Mouse (Mus musculus) midbrain, embryonic 10.5 days (tissue): ENCODE data around the gene Grifin. TPM values are rescaled to one million over a fixed set of nuclear protein-coding genes. Genes with fewer than 3 reads are reported as not detected.

ENCODE experiments used
- DNase-seq: peaks from one replicate; pipeline ENCODE4 v3.0.0-alpha.2; 2017; ENCODE audit warnings: low spot score
- H3K27ac ChIP-seq: fragments of 300-500 bp; sonication (generic); replicated peaks from 2 replicates; pipeline ENCODE4 v1.5.1; 2016; ENCODE audit warnings: mild to moderate bottlenecking
- H3K27me3 ChIP-seq: fragments of 300-500 bp; sonication (generic); 2 replicates; pipeline ENCODE4 v1.6.1; 2016; ENCODE audit warnings: low read depth, mild to moderate bottlenecking; ENCODE audit not compliant: poor library complexity, severe bottlenecking
- H3K36me3 ChIP-seq: fragments of 300-500 bp; sonication (generic); 2 replicates; pipeline ENCODE4 v1.6.1; 2016; ENCODE audit warnings: mild to moderate bottlenecking, moderate library complexity
- H3K4me1 ChIP-seq: fragments of 300-500 bp; sonication (generic); 2 replicates; pipeline ENCODE4 v1.6.1; 2016
- H3K4me3 ChIP-seq: fragments of 300-500 bp; sonication (generic); 2 replicates; pipeline ENCODE4 v1.5.1; 2016; ENCODE audit warnings: mild to moderate bottlenecking, moderate library complexity
- H3K9me3 ChIP-seq: fragments of 300-500 bp; sonication (generic); replicated peaks from 2 replicates; pipeline ENCODE4 v1.6.1; 2016; ENCODE audit warnings: mild to moderate bottlenecking
- WGBS: fragments of 180-500 bp; shearing (Covaris S2); methylation state at CpG from one replicate; pipeline ENCODE4 v1.1.7; 2016; 5-methylcytosine and 5-hydroxymethylcytosine counted together
- polyA plus RNA-seq: library from polyadenylated mRNA; unstranded; fragments of >200 nt; fragmentation: Nextera tagmentation; extraction: Ambion mirVana; gene quantifications from 2 replicates; pipeline ENCODE4 v1.2.1, GENCODE M21; 2016

Grifin gene
- 0.62 and 0.63 TPM in 2 replicates for polyA plus RNA-seq

DNA sequence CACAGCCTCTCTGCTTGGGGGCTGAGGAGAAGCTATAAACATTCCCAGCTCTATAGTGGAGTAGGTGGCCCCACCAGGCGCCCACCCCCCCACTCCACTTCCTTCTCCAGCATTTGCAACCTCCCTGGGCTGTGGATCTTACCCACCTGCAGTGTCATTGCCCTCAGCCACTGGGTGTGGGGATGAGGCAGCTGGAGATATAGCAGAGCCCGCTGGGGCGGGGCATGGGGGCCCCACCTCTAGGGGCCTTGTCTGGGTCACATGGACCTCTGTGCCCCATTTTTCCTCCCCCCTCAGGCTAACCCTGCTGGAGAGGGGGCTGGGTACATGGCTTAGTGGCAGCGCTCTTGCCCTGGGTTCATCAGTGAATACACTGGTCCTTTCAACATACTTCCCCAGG, at the start of gene Grifin:
TSS of gene Grifin (minus strand) at position 176 of the 400 bp plus-strand sequence.
- Histone ChIP-seq H3K27me3 (peaks cover 12% of the 10 kb centered on the region), H3K36me3 (no peaks in the 10 kb centered on the region), H3K9me3 (no peaks in the 10 kb centered on the region), H3K4me3 (peak within 1 kb of the TSS; percentile 27), H3K4me1 (peaks cover 69% of the 10 kb centered on the region), H3K27ac (peak within 1 kb of the TSS; percentile 88)
- 77% methylated on average over 4 of the region's 4 CpGs for WGBS
- no peak for DNase-seq

- H3K27me3 ChIP-seq: peaks cover 31% of the 10 kb centered on the region
- no peak for DNase-seq
- peak overlapping the region; percentile 30 for H3K27ac ChIP-seq
- peaks cover 79% of the 10 kb centered on the region for H3K36me3 ChIP-seq
- no peaks in the 10 kb centered on the region for H3K9me3 ChIP-seq
- no peak overlapping the region for H3K4me3 ChIP-seq
- peaks cover 68% of the 10 kb centered on the region for H3K4me1 ChIP-seq
- WGBS: 97% methylated on average over 10 of the region's 10 CpGs
Measured at GRCm38 (mm10) chr5:140614141-140614540, 49.3 kb upstream of the Grifin start.

DNA sequence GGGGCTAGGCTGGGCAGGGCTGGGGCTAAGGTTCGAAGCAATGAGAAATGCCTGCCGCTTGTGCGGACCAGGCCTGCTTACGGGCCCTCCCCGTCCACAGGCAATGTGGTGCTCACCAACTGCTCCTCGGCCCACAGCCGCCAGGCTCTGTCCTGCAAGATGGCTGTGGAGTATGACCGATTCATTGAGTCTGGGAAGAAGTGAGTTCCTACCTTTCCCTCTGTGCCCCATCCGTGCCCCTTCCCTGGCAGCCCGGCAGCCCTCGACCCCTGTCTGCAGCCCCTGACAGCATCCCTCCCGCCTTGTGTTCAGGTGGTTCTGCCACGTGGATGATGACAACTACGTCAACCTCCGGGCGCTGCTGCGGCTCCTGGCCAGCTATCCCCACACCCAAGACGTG, 47.3 kb upstream of the Grifin start:
- H3K27me3 ChIP-seq: peaks cover 45% of the 10 kb centered on the region
- H3K4me1 ChIP-seq: peaks cover 83% of the 10 kb centered on the region
- 31% methylated on average over 18 of the region's 18 CpGs for WGBS
- no peak for DNase-seq
- H3K36me3 ChIP-seq: peaks cover 68% of the 10 kb centered on the region
- H3K4me3 ChIP-seq: peak overlapping the region; percentile 92
- H3K9me3 ChIP-seq: no peaks in the 10 kb centered on the region
- peak overlapping the region; percentile 98 for H3K27ac ChIP-seq

DNA sequence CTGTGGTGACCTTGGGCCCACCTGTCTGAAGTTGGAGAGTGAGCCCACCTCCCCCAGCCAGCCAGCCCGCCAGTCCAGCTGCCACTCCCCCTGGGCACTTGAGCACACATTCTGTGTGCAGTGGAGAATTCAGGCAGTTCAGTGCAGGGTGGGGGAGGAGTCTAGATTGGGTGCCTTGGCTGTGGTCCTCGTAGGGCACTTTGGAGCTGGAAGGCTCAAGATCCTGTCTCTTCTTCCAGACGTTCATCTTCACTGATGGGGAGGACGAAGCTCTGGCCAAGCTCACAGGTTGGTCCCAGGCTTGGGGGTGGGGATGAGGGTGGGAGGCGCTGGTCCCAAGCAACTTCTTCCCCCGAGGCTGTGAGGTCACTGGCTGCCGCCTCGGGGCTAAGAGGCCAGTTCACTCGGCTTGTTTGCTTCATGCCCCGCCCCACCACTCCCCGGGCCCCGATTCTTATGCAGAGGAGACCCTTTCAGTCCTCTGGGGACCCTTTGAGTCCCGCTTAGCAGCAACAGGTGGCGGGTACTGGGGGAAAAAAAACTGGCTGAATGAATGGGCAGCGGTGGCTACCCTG, 46.8 kb upstream of the Grifin start:
- WGBS: 8% methylated on average over 15 of the region's 15 CpGs
- peaks cover 63% of the 10 kb centered on the region for H3K36me3 ChIP-seq
- peaks cover 85% of the 10 kb centered on the region for H3K4me1 ChIP-seq
- no peaks in the 10 kb centered on the region for H3K9me3 ChIP-seq
- peaks cover 50% of the 10 kb centered on the region for H3K27me3 ChIP-seq
- DNase-seq: peak; percentile 88
- H3K4me3 ChIP-seq: peak overlapping the region; percentile 92
- peak overlapping the region; percentile 98 for H3K27ac ChIP-seq

- DNase-seq: peak; percentile 93
- H3K9me3 ChIP-seq: no peaks in the 10 kb centered on the region
- peaks cover 57% of the 10 kb centered on the region for H3K36me3 ChIP-seq
- peak overlapping the region; percentile 98 for H3K27ac ChIP-seq
- peak overlapping the region; percentile 92 for H3K4me3 ChIP-seq
- 3% methylated on average over 21 of the region's 21 CpGs for WGBS
- peaks cover 85% of the 10 kb centered on the region for H3K4me1 ChIP-seq
- H3K27me3 ChIP-seq: peaks cover 55% of the 10 kb centered on the region
Measured at GRCm38 (mm10) chr5:140611021-140611583, 46.2 kb upstream of the Grifin start.

DNA sequence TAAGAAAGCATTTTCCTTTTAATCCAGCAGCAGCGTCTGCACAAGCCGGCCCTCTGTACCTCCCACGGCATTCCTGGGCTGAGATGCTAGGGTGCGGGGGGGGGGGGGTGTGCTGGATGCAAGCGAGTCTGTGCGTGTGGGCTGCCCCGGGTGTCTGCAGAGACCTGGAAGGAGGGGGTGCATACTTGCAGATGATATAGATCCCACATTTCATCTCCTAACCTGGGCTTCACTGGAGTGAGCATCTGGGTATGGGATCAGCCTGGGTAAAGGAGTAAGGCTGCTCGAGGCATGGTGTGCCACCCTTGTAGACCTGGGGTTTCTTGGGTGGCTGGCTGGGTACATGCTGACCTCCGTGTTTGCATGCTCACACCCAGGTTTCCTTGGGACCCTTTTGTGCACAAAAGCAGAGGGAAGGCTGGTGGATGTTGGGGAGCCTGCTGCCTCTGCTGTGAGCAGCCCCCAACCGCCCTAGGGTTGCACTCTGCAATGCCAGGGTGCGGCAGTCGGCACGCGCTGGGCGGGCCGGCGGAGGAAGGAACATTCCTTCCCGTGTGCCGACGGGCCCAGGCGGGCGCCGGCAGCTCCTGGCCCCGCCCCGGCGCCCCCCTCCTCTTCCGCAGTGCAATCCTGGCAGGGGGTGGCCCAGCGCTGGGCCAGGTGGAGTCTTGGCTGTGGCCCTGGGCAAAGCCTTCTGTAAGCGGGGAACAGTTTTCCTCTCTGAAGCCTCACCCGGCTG, 45.6 kb upstream of the Grifin start:
- Histone ChIP-seq H3K36me3 (peaks cover 52% of the 10 kb centered on the region), H3K4me3 (peak overlapping the region; percentile 92)

GRCm38 (mm10) chr5:140609511-140610272, 44.8 kb upstream of the Grifin start:
- Histone ChIP-seq H3K27ac (peak overlapping the region; percentile 98), H3K4me3 (peak overlapping the region; percentile 92), H3K9me3 (no peaks in the 10 kb centered on the region), H3K4me1 (peaks cover 92% of the 10 kb centered on the region), H3K36me3 (peaks cover 44% of the 10 kb centered on the region), H3K27me3 (peaks cover 70% of the 10 kb centered on the region)
- peak; percentile 59 for DNase-seq
- 8% methylated on average over 13 of the region's 13 CpGs for WGBS

More for the DNA sequence above, 45.6 kb upstream of the Grifin start:
- WGBS: under 1% methylated on average over 30 of the region's 30 CpGs
- peaks cover 62% of the 10 kb centered on the region for H3K27me3 ChIP-seq
- peak overlapping the region; percentile 98 for H3K27ac ChIP-seq
- peak; percentile 56 for DNase-seq
- H3K9me3 ChIP-seq: no peaks in the 10 kb centered on the region
- peaks cover 91% of the 10 kb centered on the region for H3K4me1 ChIP-seq

DNA sequence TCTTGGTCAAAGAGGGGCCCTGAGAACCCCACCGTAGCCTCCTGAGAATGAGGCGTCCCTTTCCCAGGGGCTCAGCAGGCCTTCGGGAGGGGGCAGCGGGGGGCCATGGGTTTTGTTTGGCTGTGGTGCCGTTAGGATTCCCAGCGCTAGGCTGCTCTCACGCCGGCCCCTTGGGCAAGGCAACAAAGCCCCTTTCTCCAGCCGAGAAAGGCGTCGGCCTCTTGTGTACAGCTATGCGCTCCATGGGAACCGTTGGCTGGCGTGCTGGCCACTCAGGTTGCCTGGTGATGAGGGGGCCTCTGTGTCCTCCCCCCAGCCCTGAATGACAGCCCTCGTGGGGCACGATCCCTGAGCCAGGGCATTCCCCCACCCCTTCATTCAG, 43.8 kb upstream of the Grifin start:
- Histone ChIP-seq H3K27ac (peak overlapping the region; percentile 98), H3K27me3 (peaks cover 75% of the 10 kb centered on the region), H3K9me3 (no peaks in the 10 kb centered on the region), H3K36me3 (peaks cover 34% of the 10 kb centered on the region), H3K4me3 (peak overlapping the region; percentile 92), H3K4me1 (peaks cover 88% of the 10 kb centered on the region)
- DNase-seq: peak; percentile 81
- WGBS: under 1% methylated on average over 16 of the region's 16 CpGs

GRCm38 (mm10) chr5:140607836-140608633, 43.2 kb upstream of the Grifin start:
- no peak for DNase-seq
- Histone ChIP-seq H3K36me3 (peaks cover 28% of the 10 kb centered on the region), H3K27me3 (peaks cover 73% of the 10 kb centered on the region), H3K27ac (peak overlapping the region; percentile 98), H3K4me3 (peak overlapping the region; percentile 92), H3K9me3 (no peaks in the 10 kb centered on the region), H3K4me1 (peaks cover 83% of the 10 kb centered on the region)
- WGBS: under 1% methylated on average over 17 of the region's 17 CpGs

DNA sequence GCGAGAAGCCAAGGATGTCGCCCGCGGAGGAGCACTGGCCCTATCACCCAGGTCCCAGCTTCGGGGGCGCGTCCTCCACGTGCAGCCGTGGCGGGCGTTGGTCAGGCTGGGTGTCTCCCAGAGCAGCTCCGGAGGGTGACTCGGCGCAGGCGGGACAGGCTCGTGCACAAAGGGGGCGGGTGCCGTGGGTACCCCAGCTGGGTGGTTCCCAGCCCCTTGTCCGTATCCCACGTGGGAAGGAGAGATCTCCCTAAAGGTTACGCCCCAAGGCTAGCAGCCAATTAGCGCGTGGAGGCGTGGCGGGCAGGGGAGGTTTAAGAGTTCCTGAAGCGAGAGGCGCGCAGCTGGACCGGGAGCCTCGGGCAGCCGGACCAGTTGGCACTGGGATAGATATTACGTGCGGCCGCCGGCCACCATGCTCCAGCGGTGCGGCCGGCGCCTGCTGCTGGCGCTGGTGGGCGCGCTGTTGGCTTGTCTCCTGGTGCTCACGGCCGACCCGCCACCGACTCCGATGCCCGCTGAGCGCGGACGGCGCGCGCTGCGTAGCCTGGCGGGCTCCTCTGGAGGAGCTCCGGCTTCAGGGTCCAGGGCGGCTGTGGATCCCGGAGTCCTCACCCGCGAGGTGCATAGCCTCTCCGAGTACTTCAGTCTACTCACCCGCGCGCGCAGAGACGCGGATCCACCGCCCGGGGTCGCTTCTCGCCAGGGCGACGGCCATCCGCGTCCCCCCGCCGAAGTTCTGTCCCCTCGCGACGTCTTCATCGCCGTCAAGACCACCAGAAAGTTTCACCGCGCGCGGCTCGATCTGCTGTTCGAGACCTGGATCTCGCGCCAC, 42.3 kb upstream of the Grifin start, which contains the start of gene Lfng:
TSS of gene Lfng (plus strand) at position 320 of the 835 bp plus-strand sequence.
- under 1% methylated on average over 91 of the region's 91 CpGs for WGBS
- H3K4me3 ChIP-seq: peak within 1 kb of the TSS; percentile 92
- peaks cover 81% of the 10 kb centered on the region for H3K4me1 ChIP-seq
- peaks cover 20% of the 10 kb centered on the region for H3K36me3 ChIP-seq
- peaks cover 65% of the 10 kb centered on the region for H3K27me3 ChIP-seq
- DNase-seq: peak; percentile 98
- H3K9me3 ChIP-seq: no peaks in the 10 kb centered on the region
- peak within 1 kb of the TSS; percentile 98 for H3K27ac ChIP-seq

GRCm38 (mm10) chr5:140606386-140606785, 41.5 kb upstream of the Grifin start:
- peak overlapping the region; percentile 92 for H3K4me3 ChIP-seq
- H3K27me3 ChIP-seq: peaks cover 58% of the 10 kb centered on the region
- peaks cover 81% of the 10 kb centered on the region for H3K4me1 ChIP-seq
- peak; percentile 59 for DNase-seq
- WGBS: under 1% methylated on average over 23 of the region's 23 CpGs
- peaks cover 16% of the 10 kb centered on the region for H3K36me3 ChIP-seq
- H3K27ac ChIP-seq: peak overlapping the region; percentile 98
- no peaks in the 10 kb centered on the region for H3K9me3 ChIP-seq
